Mouse (Mus musculus) MEL (cell line): ENCODE data around the gene Ube2m. TPM values are rescaled to one million over a fixed set of nuclear protein-coding genes. Genes with fewer than 3 reads are reported as not detected.

Experiments
- polyA plus RNA-seq, 2 experiments: library from polyadenylated mRNA; stranded (reverse) in 1 of 2; unstranded in 1 of 2; fragments of >175 nt in 1 of 2; fragments of >200 nt in 1 of 2; gene quantifications; 2 replicates each; pipeline versions ENCODE4 v1.2.1 to v1.2.4; 2012; ENCODE audit warnings: low replicate concordance in 2 of 2, low read depth in 1 of 2; ENCODE audit not compliant: insufficient read length in 2 of 2, insufficient read depth in 1 of 2, missing spikeins in 1 of 2
- total RNA-seq: library from RNA; depleted of rRNA; stranded (reverse); fragments of 300-350 nt; gene quantifications from 2 replicates; pipeline ENCODE4 v1.2.3, GENCODE M21; 2012; rRNA removed

The Ube2m gene
- total and polyA plus RNA-seq, 3 experiments: 134 to 336 TPM; not detected in 1

Other genes starting within 250 kb of the Ube2m start
- not detected in 2 replicates for gene Zscan18, start 234.6 kb downstream of the Ube2m start, total RNA-seq
- gene Zscan18, start 234.6 kb downstream of the Ube2m start, polyA plus RNA-seq: under 1 TPM in 1 of 2 experiments, not detected in 1; 0.04 TPM
- 2.8 and 3.2 TPM in 2 replicates for gene Zfp329, start 219.4 kb downstream of the Ube2m start, total RNA-seq
- gene Zfp329, start 219.4 kb downstream of the Ube2m start, polyA plus RNA-seq: 1 to 10 TPM in 1 of 2 experiments, not detected in 1; 3.4 TPM
- gene Zfp110, start 203.5 kb downstream of the Ube2m start, total RNA-seq: 27.5 and 28.2 TPM in 2 replicates
- 10 to 100 TPM; 17.0 to 86.6 TPM for gene Zfp110, start 203.5 kb downstream of the Ube2m start, polyA plus RNA-seq
- 1.1 TPM in 2 replicates for gene Zfp128, start 157.1 kb downstream of the Ube2m start, total RNA-seq
- 1 to 10 TPM in 1 of 2 experiments, not detected in 1; 1.5 TPM for gene Zfp128, start 157.1 kb downstream of the Ube2m start, polyA plus RNA-seq
- 1.3 and 2.5 TPM in 2 replicates for gene Zscan22, start 140.5 kb downstream of the Ube2m start, total RNA-seq
- 1 to 10 TPM in 1 of 2 experiments, not detected in 1; 7.1 TPM for gene Zscan22, start 140.5 kb downstream of the Ube2m start, polyA plus RNA-seq
- 3,873 and 4,196 TPM in 2 replicates for gene Rps5, start 116.0 kb downstream of the Ube2m start, total RNA-seq
- gene Rps5, start 116.0 kb downstream of the Ube2m start, polyA plus RNA-seq: 1,000 to 10,000 TPM in 1 of 2 experiments, 100 to 1,000 TPM in 1; 960 to 2,915 TPM
- gene Rnf225, start 110.9 kb downstream of the Ube2m start, total RNA-seq: 0.89 and 1.0 TPM in 2 replicates
- 1 to 10 TPM in 1 of 2 experiments, not detected in 1; 2.3 TPM for gene Rnf225, start 110.9 kb downstream of the Ube2m start, polyA plus RNA-seq
- gene Zfp324, start 72.4 kb downstream of the Ube2m start, total RNA-seq: 5.9 and 9.9 TPM in 2 replicates
- gene Zfp324, start 72.4 kb downstream of the Ube2m start, polyA plus RNA-seq: 1 to 10 TPM in 1 of 2 experiments, not detected in 1; 5.2 TPM
- gene Zfp446, start 60.4 kb downstream of the Ube2m start, total RNA-seq: 3.4 TPM in 2 replicates
- gene Zfp446, start 60.4 kb downstream of the Ube2m start, polyA plus RNA-seq: 1 to 10 TPM in 1 of 2 experiments, not detected in 1; 4.9 TPM
- gene Slc27a5, start 40.1 kb downstream of the Ube2m start, total RNA-seq: not detected in 2 replicates
- under 1 TPM in 1 of 2 experiments, not detected in 1; 0.13 TPM for gene Slc27a5, start 40.1 kb downstream of the Ube2m start, polyA plus RNA-seq
- 605 and 702 TPM in 2 replicates for gene Trim28, start 39.2 kb downstream of the Ube2m start, total RNA-seq
- gene Trim28, start 39.2 kb downstream of the Ube2m start, polyA plus RNA-seq: 1,000 to 10,000 TPM in 1 of 2 experiments, 100 to 1,000 TPM in 1; 104 to 1,160 TPM
- gene Zbtb45, start 28.2 kb downstream of the Ube2m start, total RNA-seq: 15.8 and 16.8 TPM in 2 replicates
- 10 to 100 TPM in 1 of 2 experiments, not detected in 1; 36.3 TPM for gene Zbtb45, start 28.2 kb downstream of the Ube2m start, polyA plus RNA-seq
- gene Chmp2a, start 3.5 kb downstream of the Ube2m start, total RNA-seq: 94.9 and 100 TPM in 2 replicates
- gene Chmp2a, start 3.5 kb downstream of the Ube2m start, polyA plus RNA-seq: 100 to 1,000 TPM in 1 of 2 experiments, not detected in 1; 180 TPM
- gene Mzf1, start 16.5 kb upstream of the Ube2m start, total RNA-seq: 0.77 and 0.85 TPM in 2 replicates
- 1 to 10 TPM in 1 of 2 experiments, not detected in 1; 2.4 TPM for gene Mzf1, start 16.5 kb upstream of the Ube2m start, polyA plus RNA-seq
- not detected in 2 replicates for gene Vmn1r85, start 56.9 kb upstream of the Ube2m start, total RNA-seq
- not detected for gene Vmn1r85, start 56.9 kb upstream of the Ube2m start, polyA plus RNA-seq
- not detected in 2 replicates for gene Vmn1r86, start 81.6 kb upstream of the Ube2m start, total RNA-seq
- gene Vmn1r86, start 81.6 kb upstream of the Ube2m start, polyA plus RNA-seq: not detected
- not detected in 2 replicates for gene Vmn1r87, start 101.9 kb upstream of the Ube2m start, total RNA-seq
- gene Vmn1r87, start 101.9 kb upstream of the Ube2m start, polyA plus RNA-seq: under 1 TPM in 1 of 2 experiments, not detected in 1; 0.01 TPM
- 0.04 TPM in 1 of 2 replicates, not detected in the other for gene Vmn1r88, start 121.3 kb upstream of the Ube2m start, total RNA-seq
- gene Vmn1r88, start 121.3 kb upstream of the Ube2m start, polyA plus RNA-seq: not detected
- not detected in 2 replicates for gene Vmn1r89, start 174.7 kb upstream of the Ube2m start, total RNA-seq
- not detected for gene Vmn1r89, start 174.7 kb upstream of the Ube2m start, polyA plus RNA-seq
- gene Lig1, start 239.0 kb upstream of the Ube2m start, total RNA-seq: 63.1 and 67.2 TPM in 2 replicates
- gene Lig1, start 239.0 kb upstream of the Ube2m start, polyA plus RNA-seq: 100 to 1,000 TPM; 187 to 570 TPM
- gene Zswim9, start 240.4 kb upstream of the Ube2m start, total RNA-seq: 4.9 and 6.1 TPM in 2 replicates
- gene Zswim9, start 240.4 kb upstream of the Ube2m start, polyA plus RNA-seq: 10 to 100 TPM in 1 of 2 experiments, 1 to 10 TPM in 1; 7.7 to 46.6 TPM